Mouse (Mus musculus): ENCODE data around the gene Ces2e. TPM values are rescaled to one million over a fixed set of nuclear protein-coding genes. Genes with fewer than 3 reads are reported as not detected.
"Not testable (repeated sequence)": the region's sequence is repeated elsewhere in the genome, so short reads cannot be mapped to it uniquely, and the experiment has no call there.

The Ces2e gene
- not detected in 2 replicates for polyA plus RNA-seq (2014; fragmentation: Nextera tagmentation; extraction: Ambion mirVana)

GRCm38 (mm10) chr8:104925972-104926596 is at the start of gene Ces2e:
Gene Ces2e (plus strand): TSS chr8:104926260.
- Histone ChIP-seq H3K4me3 (ENCODE audit: low read depth, low read length) (no peak within 1 kb of the TSS), H3K4me1 (ENCODE audit: control insufficient read depth, insufficient read depth, low read length) (no peaks in the 10 kb centered on the region), H3K27me3 (replicated peaks; ENCODE audit: control insufficient read depth, insufficient read depth, low read length) (no peaks in the 10 kb centered on the region), H3K36me3 (ENCODE audit: control insufficient read depth, insufficient read depth, low read length) (no peaks in the 10 kb centered on the region), H3K4me2 (ENCODE audit: low read length) (no peak within 1 kb of the TSS), H3K9me3 (replicated peaks; ENCODE audit: control insufficient read depth, low read length) (no peaks in the 10 kb centered on the region), H3K27ac (ENCODE audit: low read depth, low read length) (no peak within 1 kb of the TSS), H3K9ac (ENCODE audit: low read length) (no peak within 1 kb of the TSS)
- ATAC-seq (no peak), DNase-seq (ENCODE audit: low spot score) (no peak)
- WGBS: 74% methylated on average over 5 of the region's 5 CpGs

GRCm38 (mm10) chr8:104886223-104886926 is 39.7 kb upstream of the Ces2e start:
- WGBS: no CpG with 5 or more reads among the region's 4 CpGs
- H3K4me3 ChIP-seq (ENCODE audit: low read depth, low read length); H3K4me2 ChIP-seq (ENCODE audit: low read length); DNase-seq (ENCODE audit: low spot score); H3K27ac ChIP-seq (ENCODE audit: low read depth, low read length); ATAC-seq; H3K9me3 ChIP-seq (replicated peaks; ENCODE audit: control insufficient read depth, low read length); H3K27me3 ChIP-seq (replicated peaks; ENCODE audit: control insufficient read depth, insufficient read depth, low read length); H3K9ac ChIP-seq (ENCODE audit: low read length); H3K4me1 ChIP-seq (ENCODE audit: control insufficient read depth, insufficient read depth, low read length); H3K36me3 ChIP-seq (ENCODE audit: control insufficient read depth, insufficient read depth, low read length): not testable (repeated sequence)

- Histone ChIP-seq H3K4me3 (ENCODE audit: low read depth, low read length) (no peak overlapping the region), H3K27ac (ENCODE audit: low read depth, low read length) (no peak overlapping the region), H3K9me3 (replicated peaks; ENCODE audit: control insufficient read depth, low read length) (no peaks in the 10 kb centered on the region), H3K27me3 (replicated peaks; ENCODE audit: control insufficient read depth, insufficient read depth, low read length) (no peaks in the 10 kb centered on the region), H3K36me3 (ENCODE audit: control insufficient read depth, insufficient read depth, low read length) (no peaks in the 10 kb centered on the region), H3K4me2 (ENCODE audit: low read length) (no peak overlapping the region), H3K9ac (ENCODE audit: low read length) (no peak overlapping the region), H3K4me1 (ENCODE audit: control insufficient read depth, insufficient read depth, low read length) (no peaks in the 10 kb centered on the region)
- DNase-seq (ENCODE audit: low spot score) (no peak), ATAC-seq (no peak)
- 89% methylated on average over 2 of the region's 2 CpGs for WGBS
These were observed 24.3 kb upstream of the Ces2e start for GRCm38 (mm10) chr8:104901746-104902145.

- Histone ChIP-seq H3K4me2 (ENCODE audit: low read length) (no peak overlapping the region), H3K9ac (ENCODE audit: low read length) (no peak overlapping the region), H3K4me3 (ENCODE audit: low read depth, low read length) (no peak overlapping the region), H3K27ac (ENCODE audit: low read depth, low read length) (no peak overlapping the region), H3K36me3 (ENCODE audit: control insufficient read depth, insufficient read depth, low read length) (no peaks in the 10 kb centered on the region), H3K4me1 (ENCODE audit: control insufficient read depth, insufficient read depth, low read length) (no peaks in the 10 kb centered on the region), H3K9me3 (replicated peaks; ENCODE audit: control insufficient read depth, low read length) (no peaks in the 10 kb centered on the region), H3K27me3 (replicated peaks; ENCODE audit: control insufficient read depth, insufficient read depth, low read length) (no peaks in the 10 kb centered on the region)
- ATAC-seq (no peak), DNase-seq (ENCODE audit: low spot score) (no peak)
- WGBS: 63% methylated on average over 1 of the region's 1 CpGs
These were observed 18.9 kb upstream of the Ces2e start for GRCm38 (mm10) chr8:104907111-104907510.

- ATAC-seq; H3K36me3 ChIP-seq (ENCODE audit: control insufficient read depth, insufficient read depth, low read length); H3K27me3 ChIP-seq (replicated peaks; ENCODE audit: control insufficient read depth, insufficient read depth, low read length); H3K9me3 ChIP-seq (replicated peaks; ENCODE audit: control insufficient read depth, low read length); H3K4me2 ChIP-seq (ENCODE audit: low read length); H3K4me1 ChIP-seq (ENCODE audit: control insufficient read depth, insufficient read depth, low read length); H3K27ac ChIP-seq (ENCODE audit: low read depth, low read length); H3K9ac ChIP-seq (ENCODE audit: low read length); H3K4me3 ChIP-seq (ENCODE audit: low read depth, low read length): not testable (repeated sequence)
- 73% methylated on average over 1 of the region's 1 CpGs for WGBS
- peak; percentile 21 for DNase-seq (ENCODE audit: low spot score)
These were observed 17.0 kb upstream of the Ces2e start for GRCm38 (mm10) chr8:104909021-104909420.

- not testable (repeated sequence) for H3K9me3 ChIP-seq (replicated peaks; ENCODE audit: control insufficient read depth, low read length); H3K4me3 ChIP-seq (ENCODE audit: low read depth, low read length); H3K9ac ChIP-seq (ENCODE audit: low read length); ATAC-seq; H3K27me3 ChIP-seq (replicated peaks; ENCODE audit: control insufficient read depth, insufficient read depth, low read length); H3K4me1 ChIP-seq (ENCODE audit: control insufficient read depth, insufficient read depth, low read length); H3K27ac ChIP-seq (ENCODE audit: low read depth, low read length); H3K36me3 ChIP-seq (ENCODE audit: control insufficient read depth, insufficient read depth, low read length); H3K4me2 ChIP-seq (ENCODE audit: low read length); DNase-seq (ENCODE audit: low spot score)
- 92% methylated on average over 10 of the region's 10 CpGs for WGBS
These were observed 16.4 kb upstream of the Ces2e start for GRCm38 (mm10) chr8:104909651-104910050.

- 89% methylated on average over 3 of the region's 3 CpGs for WGBS
- H3K4me2 ChIP-seq (ENCODE audit: low read length): no peak overlapping the region
These were observed 1.2 kb downstream of the Ces2e start for GRCm38 (mm10) chr8:104927301-104927700.

GRCm38 (mm10) chr8:104944665-104945064 is 18.6 kb downstream of the Ces2e start:
- H3K4me3 ChIP-seq (ENCODE audit: low read depth, low read length): no peak overlapping the region
- H3K4me1 ChIP-seq (ENCODE audit: control insufficient read depth, insufficient read depth, low read length): no peaks in the 10 kb centered on the region
- H3K36me3 ChIP-seq (ENCODE audit: control insufficient read depth, insufficient read depth, low read length): no peaks in the 10 kb centered on the region
- no peak overlapping the region for H3K4me2 ChIP-seq (ENCODE audit: low read length)
- DNase-seq (ENCODE audit: low spot score) (no peak), ATAC-seq (no peak)
- H3K27me3 ChIP-seq (replicated peaks; ENCODE audit: control insufficient read depth, insufficient read depth, low read length): no peaks in the 10 kb centered on the region
- H3K27ac ChIP-seq (ENCODE audit: low read depth, low read length): no peak overlapping the region
- 86% methylated on average over 2 of the region's 2 CpGs for WGBS
- no peak overlapping the region for H3K9ac ChIP-seq (ENCODE audit: low read length)
- no peaks in the 10 kb centered on the region for H3K9me3 ChIP-seq (replicated peaks; ENCODE audit: control insufficient read depth, low read length)

More at GRCm38 (mm10) chr8:104927301-104927700, 1.2 kb downstream of the Ces2e start:
- no peaks in the 10 kb centered on the region for H3K36me3 ChIP-seq (ENCODE audit: control insufficient read depth, insufficient read depth, low read length)
- H3K27me3 ChIP-seq (replicated peaks; ENCODE audit: control insufficient read depth, insufficient read depth, low read length): no peaks in the 10 kb centered on the region
- no peaks in the 10 kb centered on the region for H3K9me3 ChIP-seq (replicated peaks; ENCODE audit: control insufficient read depth, low read length)
- H3K4me3 ChIP-seq (ENCODE audit: low read depth, low read length): no peak overlapping the region
- no peaks in the 10 kb centered on the region for H3K4me1 ChIP-seq (ENCODE audit: control insufficient read depth, insufficient read depth, low read length)
- no peak overlapping the region for H3K9ac ChIP-seq (ENCODE audit: low read length)
- ATAC-seq (no peak), DNase-seq (ENCODE audit: low spot score) (no peak)
- H3K27ac ChIP-seq (ENCODE audit: low read depth, low read length): no peak overlapping the region

GRCm38 (mm10) chr8:104947056-104947455 is 21.0 kb downstream of the Ces2e start, which contains the start of gene Ces2f:
Gene Ces2f (plus strand): TSS chr8:104947356.
- Histone ChIP-seq H3K36me3 (ENCODE audit: control insufficient read depth, insufficient read depth, low read length) (no peaks in the 10 kb centered on the region), H3K27ac (ENCODE audit: low read depth, low read length) (no peak within 1 kb of the TSS), H3K4me1 (ENCODE audit: control insufficient read depth, insufficient read depth, low read length) (no peaks in the 10 kb centered on the region), H3K4me3 (ENCODE audit: low read depth, low read length) (no peak within 1 kb of the TSS), H3K27me3 (replicated peaks; ENCODE audit: control insufficient read depth, insufficient read depth, low read length) (no peaks in the 10 kb centered on the region), H3K9me3 (replicated peaks; ENCODE audit: control insufficient read depth, low read length) (no peaks in the 10 kb centered on the region), H3K9ac (ENCODE audit: low read length) (no peak within 1 kb of the TSS), H3K4me2 (ENCODE audit: low read length) (no peak within 1 kb of the TSS)
- no peak for ATAC-seq
- 86% methylated on average over 4 of the region's 4 CpGs for WGBS
- DNase-seq (ENCODE audit: low spot score): no peak

Measured in forebrain, embryonic 14.5 days (tissue).